Mouse (Mus musculus): ENCODE results near the gene Aldh1a7. TPM values are rescaled to one million over a fixed set of nuclear protein-coding genes. Genes with fewer than 3 reads are reported as not detected.
"Not testable (repeated sequence)": the region's sequence is repeated elsewhere in the genome, so short reads cannot be mapped to it uniquely, and the experiment has no call there.

The Aldh1a7 gene
- total and polyA plus RNA-seq, 3 experiments, result not detected

- Histone ChIP-seq H3K27me3 (ENCODE audit: insufficient read depth, low read length) (no peaks in the 10 kb centered on the region), H3K36me3 (replicated peaks) (no peaks in the 10 kb centered on the region), H3K4me1 (ENCODE audit: insufficient read depth, low read depth, low read length) (no peaks in the 10 kb centered on the region), H3K9me3 (replicated peaks) (no peaks in the 10 kb centered on the region), H3K4me3 (ENCODE audit: low read depth, low read length) (no peak overlapping the region)
- TF ChIP-seq GATA2 (IDR thresholded peaks at IDR 0.05; ENCODE audit: borderline replicate concordance, low read depth, low read length) (no peak), POLR2AphosphoS5 (IDR thresholded peaks at IDR 0.05; ENCODE audit: insufficient replicate concordance, low read depth, low read length) (no peak), GATA1 (IDR thresholded peaks at IDR 0.05; ENCODE audit: borderline replicate concordance, low read length) (no peak), CTCF (IDR thresholded peaks at IDR 0.05; ENCODE audit: low read depth, low read length) (no peak), TAL1 (conservative IDR thresholded peaks at IDR 0.05; ENCODE audit: low read depth, low read length) (no peak)
- ATAC-seq (ENCODE audit: extremely low read depth, insufficient number of reproducible peaks, low FRiP score, poor library complexity, severe bottlenecking), result no peak
- DNase-seq (ENCODE audit: low spot score), result no peak
These were observed 77.4 kb downstream of the Aldh1a7 start for GRCm38 (mm10) chr19:20650008-20650407.

GRCm38 (mm10) chr19:20647496-20647895, 79.9 kb downstream of the Aldh1a7 start:
- H3K4me3 ChIP-seq (ENCODE audit: low read depth, low read length); H3K9me3 ChIP-seq (replicated peaks); DNase-seq (ENCODE audit: low spot score); ATAC-seq (ENCODE audit: extremely low read depth, insufficient number of reproducible peaks, low FRiP score, poor library complexity, severe bottlenecking); H3K36me3 ChIP-seq (replicated peaks); H3K27me3 ChIP-seq (ENCODE audit: insufficient read depth, low read length); H3K4me1 ChIP-seq (ENCODE audit: insufficient read depth, low read depth, low read length): not testable (repeated sequence)

- TF ChIP-seq POLR2AphosphoS5 (IDR thresholded peaks at IDR 0.05; ENCODE audit: insufficient replicate concordance, low read depth, low read length) (no peak), CTCF (IDR thresholded peaks at IDR 0.05; ENCODE audit: low read depth, low read length) (no peak), TAL1 (conservative IDR thresholded peaks at IDR 0.05; ENCODE audit: low read depth, low read length) (no peak), GATA1 (IDR thresholded peaks at IDR 0.05; ENCODE audit: borderline replicate concordance, low read length) (no peak), GATA2 (IDR thresholded peaks at IDR 0.05; ENCODE audit: borderline replicate concordance, low read depth, low read length) (no peak)
- Histone ChIP-seq H3K4me3 (ENCODE audit: low read depth, low read length) (no peak overlapping the region), H3K36me3 (replicated peaks) (no peaks in the 10 kb centered on the region), H3K9me3 (replicated peaks) (no peaks in the 10 kb centered on the region), H3K27me3 (ENCODE audit: insufficient read depth, low read length) (no peaks in the 10 kb centered on the region), H3K4me1 (ENCODE audit: insufficient read depth, low read depth, low read length) (no peaks in the 10 kb centered on the region)
- no peak for ATAC-seq (ENCODE audit: extremely low read depth, insufficient number of reproducible peaks, low FRiP score, poor library complexity, severe bottlenecking)
- no peak for DNase-seq (ENCODE audit: low spot score)
These were observed 83.0 kb downstream of the Aldh1a7 start for GRCm38 (mm10) chr19:20644346-20644745.

Other genes starting within 250 kb of the Aldh1a7 start
- gene Aldh1a1, start 234.8 kb downstream of the Aldh1a7 start, total RNA-seq (2014; fragmentation: Nextera tagmentation), result not detected in 2 replicates
- 0.11 and 0.41 TPM in 2 replicates for gene Aldh1a1, start 234.8 kb downstream of the Aldh1a7 start, total RNA-seq (2017)
- 0.03 TPM in 1 of 2 replicates, not detected in the other for gene Aldh1a1, start 234.8 kb downstream of the Aldh1a7 start, polyA plus RNA-seq (2012)
- not detected in 2 replicates for gene Tmc1, start 226.6 kb upstream of the Aldh1a7 start, total RNA-seq (2014; fragmentation: Nextera tagmentation)
- gene Tmc1, start 226.6 kb upstream of the Aldh1a7 start, total RNA-seq (2017), result 0.12 and 0.44 TPM in 2 replicates
- not detected in 2 replicates for gene Tmc1, start 226.6 kb upstream of the Aldh1a7 start, polyA plus RNA-seq (2012)

All from G1E (cell line).